Mouse (Mus musculus) monocyte, adult 5-6 weeks (primary cell): Measurements from ENCODE around the gene Anpep. TPM values are rescaled to one million over a fixed set of nuclear protein-coding genes. Genes with fewer than 3 reads are reported as not detected.
A peak's percentile ranks its signal among the peaks of the same experiment; 100 is the strongest.
"Not testable (repeated sequence)": the region's sequence is repeated elsewhere in the genome, so short reads cannot be mapped to it uniquely, and the experiment has no call there.

Experiments
- ATAC-seq: fragments of 153-309, 156-312 bp; replicated peaks from 2 replicates; pipeline ENCODE4 v1.8.0; 2017; ENCODE audit warnings: mild to moderate bottlenecking; ENCODE audit not compliant: low TSS enrichment, insufficient number of reproducible peaks, severe bottlenecking, poor library complexity, low FRiP score
- total RNA-seq: library from RNA; stranded (forward); fragments of 200-1000, 200-491, 200-594 nt; gene quantifications from 3 replicates; pipeline ENCODE4 v1.2.3, GENCODE M21; 2017

The Anpep gene
- total RNA-seq, 1 experiment from 2014 or later, result not detected

GRCm38 (mm10) chr7:79822092-79822695 lies 38.7 kb downstream of the Anpep start:
- no peak for ATAC-seq

- ATAC-seq, result no peak
Measured at GRCm38 (mm10) chr7:79819996-79820395, 40.9 kb downstream of the Anpep start.

- no peak for ATAC-seq
Measured at GRCm38 (mm10) chr7:79819515-79819914, 41.3 kb downstream of the Anpep start.

GRCm38 (mm10) chr7:79818321-79818720 lies 42.5 kb downstream of the Anpep start:
- no peak for ATAC-seq

GRCm38 (mm10) chr7:79813409-79813808 lies 47.5 kb downstream of the Anpep start:
- ATAC-seq, result no peak

GRCm38 (mm10) chr7:79810611-79811506 lies 50.0 kb downstream of the Anpep start, which contains the start of gene Mesp2:
Mesp2 (plus strand) TSS chr7:79810727.
- 0 out of 2 replicates have a peak, but pooled peaks have one; percentile 18 for ATAC-seq

- ATAC-seq, result no peak
Measured at GRCm38 (mm10) chr7:79808561-79808960, 52.3 kb downstream of the Anpep start.

GRCm38 (mm10) chr7:79803887-79804286 lies 57.0 kb downstream of the Anpep start:
- no peak for ATAC-seq

GRCm38 (mm10) chr7:79802037-79802436 lies 58.8 kb downstream of the Anpep start:
- ATAC-seq, result no peak

- ATAC-seq, result no peak
Measured at GRCm38 (mm10) chr7:79801391-79801790, 59.5 kb downstream of the Anpep start.

- ATAC-seq, result no peak
Measured at GRCm38 (mm10) chr7:79800336-79800735, 60.5 kb downstream of the Anpep start.

GRCm38 (mm10) chr7:79799506-79799905 lies 61.4 kb downstream of the Anpep start:
- no peak for ATAC-seq

GRCm38 (mm10) chr7:79799048-79799447 lies 61.8 kb downstream of the Anpep start:
- 0 out of 2 replicates have a peak, but pooled peaks have one; percentile 36 for ATAC-seq

GRCm38 (mm10) chr7:79798606-79799005 lies 62.3 kb downstream of the Anpep start:
- no peak for ATAC-seq

- no peak for ATAC-seq
Measured at GRCm38 (mm10) chr7:79793688-79794087, 67.2 kb downstream of the Anpep start, which contains the start of gene Mesp1. Mesp1 (minus strand) TSS chr7:79793788.

- no peak; the same call in 1 of the 2 replicates for ATAC-seq
Measured at GRCm38 (mm10) chr7:79792635-79793421, 68.0 kb downstream of the Anpep start.

- not testable (repeated sequence) for ATAC-seq
Measured at GRCm38 (mm10) chr7:79789812-79790211, 71.0 kb downstream of the Anpep start.

- ATAC-seq, result peak; percentile 72
Measured at GRCm38 (mm10) chr7:79786295-79786694, 74.6 kb downstream of the Anpep start.

GRCm38 (mm10) chr7:79782516-79782855 lies 78.4 kb downstream of the Anpep start:
- no peak for ATAC-seq
